Mouse (Mus musculus) forebrain, embryonic 11.5 days (tissue): ENCODE results near the gene Rln3. TPM values are rescaled to one million over a fixed set of nuclear protein-coding genes. Genes with fewer than 3 reads are reported as not detected.

Source experiments
- ATAC-seq: fragments of 200-750 bp; cut with Nextera tagmentation; replicated peaks from 2 replicates; pipeline ENCODE4 v1.8.0; 2017; ENCODE audit warnings: moderate TSS enrichment; ENCODE audit not compliant: low FRiP score
- DNase-seq: peaks from one replicate; pipeline ENCODE4 v3.0.0-alpha.2; 2017; ENCODE audit warnings: low spot score
- H3K27ac ChIP-seq: fragments of 300-500 bp; sonication (generic); 2 replicates; pipeline ENCODE4 v1.5.1; 2014; ENCODE audit warnings: low read depth, low read length
- H3K27me3 ChIP-seq: fragments of 300-500 bp; sonication (generic); 2 replicates; pipeline ENCODE4 v1.6.1; 2014; ENCODE audit warnings: mild to moderate bottlenecking, low read length, mixed read lengths; ENCODE audit not compliant: control insufficient read depth, insufficient read depth
- H3K36me3 ChIP-seq: fragments of 300-500 bp; sonication (generic); 2 replicates; pipeline ENCODE4 v1.6.1; 2014; ENCODE audit warnings: mild to moderate bottlenecking, low read length, moderate library complexity, mixed read lengths; ENCODE audit not compliant: control insufficient read depth, insufficient read depth
- H3K4me1 ChIP-seq: fragments of 300-500 bp; sonication (generic); replicated peaks from 2 replicates; pipeline ENCODE4 v1.6.1; 2014; ENCODE audit warnings: low read length, mixed read lengths; ENCODE audit not compliant: control insufficient read depth, insufficient read depth
- H3K4me2 ChIP-seq: fragments of 300-500 bp; sonication (generic); 2 replicates; pipeline ENCODE4 v1.6.1; 2014; ENCODE audit warnings: low read depth, mild to moderate bottlenecking, low read length, moderate library complexity, mixed read lengths; ENCODE audit not compliant: severe bottlenecking
- H3K4me3 ChIP-seq: fragments of 300-500 bp; sonication (generic); 2 replicates; pipeline ENCODE4 v1.5.1; 2014; ENCODE audit warnings: low read depth, low read length
- H3K9ac ChIP-seq: fragments of 300-500 bp; sonication (generic); 2 replicates; pipeline ENCODE4 v1.6.1; 2014; ENCODE audit warnings: low read length
- H3K9me3 ChIP-seq: fragments of 300-500 bp; sonication (generic); 2 replicates; pipeline ENCODE4 v1.6.1; 2016; ENCODE audit warnings: low read length, mixed read lengths; ENCODE audit not compliant: control insufficient read depth
- WGBS: fragments of 180-500 bp; shearing (Covaris S2); extraction: QIAGEN DNeasy Blood & Tissue Kit; methylation state at CpG from one replicate; pipeline ENCODE4 v1.1.7; 2014; 5-methylcytosine and 5-hydroxymethylcytosine counted together
- microRNA counts: library from miRNA; unstranded; fragments of <30 nt; microRNA quantifications from one replicate; lab custom pipeline; 2015
- microRNA-seq: library from miRNA; unstranded; fragments of <30 nt; microRNA quantifications from one replicate; pipeline ENCODE4, GENCODE M21; 2016; ENCODE audit not compliant: insufficient number of aligned reads
- polyA plus RNA-seq: library from polyadenylated mRNA; unstranded; fragments of >200 nt; fragmentation: Nextera tagmentation; extraction: Ambion mirVana; gene quantifications from 2 replicates; pipeline ENCODE4 v1.2.1, GENCODE M21; 2014

Rln3 gene
- polyA plus RNA-seq, 1 experiment from 2014 or later, result not detected

GRCm38 (mm10) chr8:83994030-83994429 is 50.8 kb downstream of the Rln3 start:
- Histone ChIP-seq H3K4me1 (peaks cover 6% of the 10 kb centered on the region), H3K27me3 (no peaks in the 10 kb centered on the region), H3K4me2 (no peak overlapping the region), H3K9me3 (no peaks in the 10 kb centered on the region), H3K27ac (no peak overlapping the region), H3K36me3 (no peaks in the 10 kb centered on the region; the same call in 1 of the 2 replicates), H3K9ac (no peak overlapping the region), H3K4me3 (no peak overlapping the region)
- 97% methylated on average over 3 of the region's 3 CpGs for WGBS
- DNase-seq (no peak), ATAC-seq (no peak)

MicroRNAs encoded within 50 kb of the gene (microRNA counts, 519-probe panel; counts per million panel counts)
- microRNA mmu-miR-1199 (lab: Ali Mortazavi, UCI), result 31.2 counts per million
- 4,211 counts per million, percentile 33 among the panel's probes with 10 or more counts for microRNA mmu-miR-709 (lab: Ali Mortazavi, UCI)

Small RNA genes lying within 50 kb of the gene (microRNA-seq; reads per million reads assigned to microRNA genes)
- gene Mir1199 (not detected), gene Mir709 (not detected), gene Mir8111 (not detected)

Other genes with a start within 250 kb of the Rln3 start
- gene Adgrl1, start 144.9 kb downstream of the Rln3 start, polyA plus RNA-seq, result 24.5 and 27.8 TPM in 2 replicates
- gene Gm10644, start 89.8 kb downstream of the Rln3 start, polyA plus RNA-seq, result 0.92 and 1.2 TPM in 2 replicates
- gene Asf1b, start 89.5 kb downstream of the Rln3 start, polyA plus RNA-seq, result 92.7 and 94.0 TPM in 2 replicates
- 171 and 189 TPM in 2 replicates for gene Prkaca, start 72.0 kb downstream of the Rln3 start, polyA plus RNA-seq
- 12.3 and 16.8 TPM in 2 replicates for gene Samd1, start 47.3 kb downstream of the Rln3 start, polyA plus RNA-seq
- gene 1700067K01Rik, start 43.5 kb downstream of the Rln3 start, polyA plus RNA-seq, result 0.87 and 0.90 TPM in 2 replicates
- 0.47 and 0.73 TPM in 2 replicates for gene 2210011C24Rik, start 32.8 kb downstream of the Rln3 start, polyA plus RNA-seq
- 2.5 and 4.4 TPM in 2 replicates for gene Palm3, start 23.5 kb downstream of the Rln3 start, polyA plus RNA-seq
- 0.19 and 0.24 TPM in 2 replicates for gene Il27ra, start 2.4 kb downstream of the Rln3 start, polyA plus RNA-seq
- gene Gm10643, start 20.1 kb upstream of the Rln3 start, polyA plus RNA-seq, result 1.4 and 1.6 TPM in 2 replicates
- gene Rfx1, start 21.8 kb upstream of the Rln3 start, polyA plus RNA-seq, result 11.0 and 11.5 TPM in 2 replicates
- gene Dcaf15, start 59.8 kb upstream of the Rln3 start, polyA plus RNA-seq, result 14.4 and 14.5 TPM in 2 replicates
- 0.17 and 0.21 TPM in 2 replicates for gene Podnl1, start 81.0 kb upstream of the Rln3 start, polyA plus RNA-seq
- gene Cc2d1a, start 102.9 kb upstream of the Rln3 start, polyA plus RNA-seq, result 16.0 and 17.1 TPM in 2 replicates
- gene 4930432K21Rik, start 103.0 kb upstream of the Rln3 start, polyA plus RNA-seq, result 1.2 and 1.5 TPM in 2 replicates
- gene Nanos3, start 140.2 kb upstream of the Rln3 start, polyA plus RNA-seq, result 2.9 and 5.0 TPM in 2 replicates
- 34.7 and 37.1 TPM in 2 replicates for gene Zswim4, start 192.1 kb upstream of the Rln3 start, polyA plus RNA-seq
- 277 and 303 TPM in 2 replicates for gene D8Ertd738e, start 204.7 kb upstream of the Rln3 start, polyA plus RNA-seq
- gene Mri1, start 212.3 kb upstream of the Rln3 start, polyA plus RNA-seq, result 52.0 and 59.6 TPM in 2 replicates
- gene Ccdc130, start 225.4 kb upstream of the Rln3 start, polyA plus RNA-seq, result 21.0 and 25.5 TPM in 2 replicates